Comparison of ENCODE assay signal across 24 mouse cellular contexts in the genomic region with DNA sequence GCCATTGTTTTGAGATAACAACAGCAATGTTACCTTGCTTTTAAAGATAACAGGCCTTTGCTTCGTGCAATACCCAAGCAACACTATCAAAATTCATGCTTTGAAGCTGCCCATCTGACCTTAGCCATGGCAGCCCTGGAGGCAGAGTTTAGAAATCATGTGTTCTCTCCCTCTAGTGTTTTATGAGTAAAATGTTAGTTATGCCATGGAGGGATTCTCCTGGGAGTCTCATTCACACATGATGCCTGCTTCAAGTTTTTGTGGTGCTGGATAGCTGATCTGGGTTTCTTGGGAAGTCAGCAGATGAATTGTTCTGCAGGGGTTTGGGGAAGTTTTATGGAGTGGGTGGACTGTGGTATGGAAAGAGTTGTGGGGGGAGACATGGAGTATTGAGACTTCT.
"Had no signal": no experiment of that assay in that cellular context is flagged by ENCODE, and none has a peak within 500 bp of the region (broad histone marks: within the 10 kb centered on the region; RNA-seq: fewer than 3 reads in every experiment).

No protein-coding gene starts in this region.

- ATAC-seq: hindbrain, embryonic 16.5 days; inflammation-experienced regulatory T-cells, adult 6 months; intestine, embryonic 15.5 days; intestine, postnatal 0 days had no signal

- H3K27me3 ChIP-seq: heart, embryonic 12.5 days; hindbrain, embryonic 12.5 days; intestine, embryonic 15.5 days; limb, embryonic 12.5 days had no signal

- H3K9me3 ChIP-seq: heart, embryonic 10.5 days; heart, embryonic 12.5 days; hindbrain, embryonic 10.5 days; hindbrain, embryonic 12.5 days; intestine, embryonic 15.5 days; limb, embryonic 10.5 days; limb, embryonic 12.5 days had no signal

- H3K4me1 ChIP-seq: heart, embryonic 10.5 days; heart, embryonic 12.5 days; intestine, embryonic 15.5 days; limb, embryonic 10.5 days; limb, embryonic 12.5 days had no signal

- H3K4me2 ChIP-seq: heart, embryonic 12.5 days; hindbrain, embryonic 12.5 days; hindbrain, embryonic 14.5 days; intestine, embryonic 15.5 days; limb, embryonic 12.5 days had no signal

- DNase-seq: gastrocnemius, adult 2 months; gastrocnemius, postnatal 10 days; gastrocnemius, postnatal 25 days; heart, adult 18-20 months; heart, postnatal 10 days; heart, postnatal 4 days; kidney, adult 18-20 months; kidney, adult 8-10 months; kidney, postnatal 10 days; kidney, postnatal 25 days; kidney, postnatal 4 days had no signal

- H3K4me3 ChIP-seq: gastrocnemius, adult 2 months; heart, embryonic 10.5 days; heart, embryonic 12.5 days; hindbrain, embryonic 10.5 days; hindbrain, embryonic 12.5 days; intestine, embryonic 15.5 days; layer of hippocampus, adult 2 months; left cerebral cortex, adult 2 months; limb, embryonic 10.5 days; limb, embryonic 12.5 days had no signal

- H3K9ac ChIP-seq: heart, embryonic 12.5 days; hindbrain, embryonic 12.5 days; hindbrain, embryonic 14.5 days; intestine, embryonic 15.5 days; limb, embryonic 12.5 days had no signal

- H3K27ac ChIP-seq: gastrocnemius, adult 2 months; heart, embryonic 10.5 days; hindbrain, embryonic 12.5 days; hindbrain, embryonic 14.5 days; intestine, embryonic 15.5 days; layer of hippocampus, adult 2 months; left cerebral cortex, adult 2 months; limb, embryonic 10.5 days; limb, embryonic 12.5 days had no signal
